Mouse (Mus musculus) midbrain, embryonic 14.5 days (tissue): ENCODE data around the gene Prpf4. TPM values are rescaled to one million over a fixed set of nuclear protein-coding genes. Genes with fewer than 3 reads are reported as not detected.

Source experiments
- ATAC-seq: fragments of 200-750 bp; cut with Nextera tagmentation; 2 replicates; pipeline ENCODE4 v1.8.0; 2017; ENCODE audit warnings: moderate number of reproducible peaks, moderate library complexity; ENCODE audit not compliant: low FRiP score, low TSS enrichment
- DNase-seq: peaks from one replicate; pipeline ENCODE4 v3.0.0-alpha.2; 2015
- H3K27ac ChIP-seq: fragments of 300-500 bp; sonication (generic); replicated peaks from 2 replicates; pipeline ENCODE4 v1.5.1; 2014; ENCODE audit warnings: mild to moderate bottlenecking, low read depth, low read length, moderate library complexity
- H3K27me3 ChIP-seq: fragments of 300-500 bp; sonication (generic); 2 replicates; pipeline ENCODE4 v1.6.1; 2014; ENCODE audit warnings: low read length, control low read depth, mixed read lengths; ENCODE audit not compliant: control insufficient read depth, insufficient read depth
- H3K36me3 ChIP-seq: fragments of 300-500 bp; sonication (generic); 2 replicates; pipeline ENCODE4 v1.6.1; 2014; ENCODE audit warnings: low read length, control low read depth; ENCODE audit not compliant: control insufficient read depth, insufficient read depth
- H3K4me1 ChIP-seq: fragments of 300-500 bp; sonication (generic); 2 replicates; pipeline ENCODE4 v1.6.1; 2014; ENCODE audit warnings: mild to moderate bottlenecking, antibody characterized with exemption, low read length, control low read depth; ENCODE audit not compliant: control insufficient read depth, insufficient read depth
- H3K4me2 ChIP-seq: fragments of 300-500 bp; sonication (generic); 2 replicates; pipeline ENCODE4 v1.6.1; 2014; ENCODE audit warnings: mild to moderate bottlenecking, low read length, moderate library complexity
- H3K4me3 ChIP-seq: fragments of 300-500 bp; sonication (generic); replicated peaks from 2 replicates; pipeline ENCODE4 v1.5.1; 2014; ENCODE audit warnings: low read depth, low read length
- H3K9ac ChIP-seq: fragments of 300-500 bp; sonication (generic); replicated peaks from 2 replicates; pipeline ENCODE4 v1.6.1; 2014; ENCODE audit warnings: mild to moderate bottlenecking, low read length, moderate library complexity
- H3K9me3 ChIP-seq: fragments of 300-500 bp; sonication (generic); 2 replicates; pipeline ENCODE4 v1.6.1; 2016; ENCODE audit warnings: low read length, control low read depth, mixed read lengths; ENCODE audit not compliant: control insufficient read depth
- WGBS: fragments of 180-500 bp; shearing (Covaris S2); extraction: QIAGEN DNeasy Blood & Tissue Kit; methylation state at CpG from one replicate; pipeline ENCODE4 v1.1.7; 2014; 5-methylcytosine and 5-hydroxymethylcytosine counted together
- polyA plus RNA-seq: library from polyadenylated mRNA; unstranded; fragments of >200 nt; fragmentation: Nextera tagmentation; extraction: Ambion mirVana; gene quantifications from 2 replicates; pipeline ENCODE4 v1.2.1, GENCODE M21; 2014

Gene Prpf4
- 13.1 and 15.9 TPM in 2 replicates for polyA plus RNA-seq

DNA sequence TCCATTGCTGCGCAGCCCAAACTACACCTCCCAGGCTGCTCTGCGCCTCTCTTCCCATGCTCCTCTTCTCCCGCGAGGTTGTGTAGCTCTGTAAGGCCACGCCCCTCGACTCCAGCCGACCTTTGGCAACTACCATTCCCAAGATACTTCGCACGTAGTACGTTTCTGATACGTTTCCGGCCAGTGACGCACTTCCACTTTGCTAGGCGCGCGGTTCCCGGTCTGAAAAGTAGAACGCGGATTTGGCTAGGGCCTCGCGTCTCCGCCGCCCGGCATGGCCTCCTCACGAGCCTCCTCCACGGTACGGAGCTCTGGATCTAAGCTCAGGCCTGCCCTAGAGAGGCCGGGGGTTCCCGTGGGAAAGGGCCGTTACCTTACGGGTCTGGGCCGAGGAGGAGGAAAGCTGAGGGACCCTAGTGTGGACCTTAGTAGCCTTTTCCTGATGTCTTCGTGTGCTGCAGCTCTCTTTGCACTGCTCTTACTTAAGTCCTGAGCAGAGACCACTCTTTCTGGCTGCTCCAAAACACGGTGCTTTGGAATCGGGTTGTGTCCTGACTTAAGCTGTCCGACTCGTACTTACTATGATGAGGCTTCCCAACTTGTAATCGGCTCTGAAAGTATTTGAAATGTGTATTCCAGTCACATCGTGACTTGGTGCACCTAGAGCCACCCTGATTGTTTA, at the start of gene Prpf4, which contains the start of gene Cdc26:
TSS of gene Prpf4 (plus strand) at position 197 of the 682 bp plus-strand sequence.
TSS of gene Cdc26 (minus strand) at position 42 of the 682 bp plus-strand sequence.
- peak within 1 kb of the TSS; percentile 80 for H3K9ac ChIP-seq
- under 1% methylated on average over 39 of the region's 39 CpGs for WGBS
- peak within 1 kb of the TSS; percentile 81 for H3K27ac ChIP-seq
- peak within 1 kb of the TSS; percentile 74 for H3K4me2 ChIP-seq
- H3K4me3 ChIP-seq, result peak within 1 kb of the TSS; percentile 76
- DNase-seq (peak; percentile 100), ATAC-seq (peak; percentile 99)
- peaks cover 27% of the 10 kb centered on the region for H3K36me3 ChIP-seq
- H3K27me3 ChIP-seq, result no peaks in the 10 kb centered on the region
- no peaks in the 10 kb centered on the region for H3K9me3 ChIP-seq
- peaks cover 24% of the 10 kb centered on the region for H3K4me1 ChIP-seq

DNA sequence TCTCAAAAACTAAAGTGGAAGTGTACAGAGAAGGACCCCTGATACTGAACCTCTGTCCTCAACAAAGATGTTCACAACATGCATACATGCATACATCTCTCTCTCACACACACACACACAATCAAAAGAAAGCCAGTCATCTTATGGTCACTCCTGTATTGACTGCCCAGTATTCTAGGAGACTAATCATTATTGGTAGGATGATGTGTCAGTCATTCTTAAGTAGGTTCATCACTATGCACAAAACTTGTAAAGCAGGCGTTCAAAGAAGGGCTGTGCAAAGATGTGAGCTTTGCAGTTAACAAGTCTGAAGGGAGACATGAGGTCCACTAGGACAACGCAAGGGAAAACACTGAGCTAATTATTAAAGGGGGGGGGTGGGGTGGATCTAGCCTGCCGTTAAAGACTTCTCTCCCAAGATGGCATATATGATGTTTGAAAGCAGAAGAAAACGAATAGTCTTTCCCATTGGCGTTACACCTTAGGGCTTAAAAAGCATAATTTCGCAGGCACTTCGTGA, 49.3 kb upstream of the Prpf4 start:
- Histone ChIP-seq H3K9ac (peak overlapping the region; percentile 67), H3K4me1 (peaks cover 17% of the 10 kb centered on the region), H3K36me3 (0 out of 2 replicates have a peak, but pooled peaks cover 2% of the 10 kb centered on the region), H3K27me3 (no peaks in the 10 kb centered on the region), H3K4me3 (peak overlapping the region; percentile 78), H3K27ac (no peak overlapping the region), H3K4me2 (peak overlapping the region; percentile 68), H3K9me3 (no peaks in the 10 kb centered on the region)
- DNase-seq (no peak), ATAC-seq (no peak)
- 49% methylated on average over 7 of the region's 7 CpGs for WGBS

DNA sequence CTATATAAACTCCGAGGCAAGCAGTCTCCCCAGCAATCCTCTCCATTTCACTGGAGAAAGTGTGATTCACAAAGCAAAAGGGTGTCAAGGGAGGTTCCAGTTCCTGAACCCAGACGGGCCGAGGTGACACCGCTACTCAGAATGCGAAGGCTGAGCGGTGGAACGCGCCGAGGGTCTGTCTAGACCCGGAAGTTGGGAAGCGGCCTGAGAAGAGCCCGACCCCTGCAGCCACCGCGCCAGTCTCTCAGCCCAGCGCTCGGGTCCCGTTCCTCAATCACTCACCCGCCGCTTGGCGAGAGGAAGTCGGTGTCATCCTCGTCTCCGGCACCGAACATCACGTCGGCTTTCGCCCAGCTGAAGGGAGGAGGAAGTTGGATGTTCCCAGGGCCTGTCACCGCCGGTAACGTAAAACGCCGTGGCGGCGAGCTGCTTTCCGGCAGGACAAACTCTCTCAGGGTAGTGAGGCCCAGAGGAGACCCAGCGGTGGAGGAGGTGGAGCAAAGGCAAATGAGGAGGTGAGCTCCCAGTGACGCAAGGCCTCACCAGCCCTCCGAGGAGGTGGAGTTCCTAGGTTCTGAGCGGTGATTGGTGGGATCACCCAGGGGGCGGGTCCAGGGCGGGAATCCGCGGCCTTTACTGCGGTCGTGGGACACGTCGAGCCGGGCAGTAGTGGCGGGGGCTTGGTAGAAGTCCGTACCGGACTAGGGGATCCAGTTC, 48.4 kb upstream of the Prpf4 start, which contains the start of the genes Fkbp15 and Slc31a1:
TSS of gene Fkbp15 (minus strand) at position 461 of the 717 bp plus-strand sequence.
TSS of gene Slc31a1 (plus strand) at position 640 of the 717 bp plus-strand sequence.
- WGBS, result under 1% methylated on average over 51 of the region's 51 CpGs
- Histone ChIP-seq H3K4me1 (peaks cover 17% of the 10 kb centered on the region), H3K27ac (peak within 1 kb of the TSS; percentile 82), H3K4me2 (peak within 1 kb of the TSS; percentile 69), H3K36me3 (0 out of 2 replicates have a peak, but pooled peaks cover under 1% of the 10 kb centered on the region), H3K27me3 (no peaks in the 10 kb centered on the region), H3K9ac (peak within 1 kb of the TSS; percentile 67), H3K9me3 (no peaks in the 10 kb centered on the region), H3K4me3 (peak within 1 kb of the TSS; percentile 78)
- peak; percentile 98 for DNase-seq
- ATAC-seq, result peak; percentile 100

DNA sequence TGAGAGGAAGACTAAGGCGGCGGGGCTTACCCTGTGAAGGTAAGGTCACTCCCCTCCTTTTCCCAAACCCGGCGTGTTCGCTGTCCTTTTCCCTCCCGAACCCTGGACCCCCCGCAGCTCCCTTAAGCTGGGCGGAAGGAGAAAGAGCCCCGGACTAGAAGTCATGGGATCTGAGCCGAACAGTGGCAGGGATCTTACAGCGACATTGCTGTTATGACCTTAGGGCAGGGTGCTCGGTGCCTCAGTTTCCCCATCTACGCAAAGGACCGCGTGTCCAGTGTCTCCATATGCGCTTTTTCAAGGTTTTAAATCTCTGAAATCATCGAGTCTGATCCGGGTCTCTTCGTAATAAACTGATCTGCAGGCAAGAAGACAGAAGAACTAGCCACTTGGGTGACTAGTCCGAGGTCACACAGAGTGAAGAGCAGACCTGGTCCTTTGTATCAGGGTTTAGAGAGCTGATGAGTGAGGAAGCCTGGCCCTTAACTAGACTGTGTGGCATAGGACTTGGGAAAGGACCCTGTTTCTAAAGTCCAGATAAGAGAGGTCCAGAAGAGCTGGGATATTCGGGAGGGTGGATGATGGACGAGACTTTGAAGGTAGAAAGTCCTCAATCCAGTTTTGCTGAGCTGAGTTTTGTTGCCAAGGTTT, 47.7 kb upstream of the Prpf4 start:
- Histone ChIP-seq H3K9me3 (no peaks in the 10 kb centered on the region), H3K4me3 (peak overlapping the region; percentile 78), H3K4me1 (peaks cover 17% of the 10 kb centered on the region), H3K27ac (peak overlapping the region; percentile 61; the same call in 1 of the 2 replicates), H3K4me2 (peak overlapping the region; percentile 69), H3K36me3 (no peaks in the 10 kb centered on the region), H3K27me3 (no peaks in the 10 kb centered on the region), H3K9ac (peak overlapping the region; percentile 67)
- ATAC-seq (no peak; the same call in 1 of the 2 replicates), DNase-seq (no peak)
- WGBS, result under 1% methylated on average over 22 of the region's 22 CpGs

DNA sequence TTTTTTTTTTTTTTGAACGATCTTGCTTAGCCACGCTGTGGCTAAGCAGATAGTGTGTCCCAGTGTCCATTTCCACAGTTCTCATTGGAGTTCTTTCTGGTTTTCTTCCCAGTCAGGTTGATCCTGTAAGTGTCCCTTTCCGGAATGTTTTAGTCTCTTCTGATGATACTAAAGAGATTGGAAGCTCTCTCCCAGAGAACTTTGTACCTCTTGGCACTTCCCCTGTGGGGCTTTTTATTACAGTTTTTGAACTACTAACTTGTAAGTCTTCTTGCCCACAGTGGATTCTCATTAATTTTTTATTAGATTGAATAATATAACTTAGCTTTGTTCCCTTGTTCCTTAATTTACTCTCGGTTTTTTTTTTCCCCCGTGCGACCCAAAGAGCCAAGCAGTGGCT, 47.0 kb upstream of the Prpf4 start:
- Histone ChIP-seq H3K4me2 (peak overlapping the region; percentile 69), H3K9me3 (no peaks in the 10 kb centered on the region), H3K4me3 (peak overlapping the region; percentile 78; the same call in 1 of the 2 replicates), H3K4me1 (peaks cover 17% of the 10 kb centered on the region), H3K27me3 (no peaks in the 10 kb centered on the region), H3K27ac (no peak overlapping the region), H3K36me3 (no peaks in the 10 kb centered on the region), H3K9ac (no peak overlapping the region)
- 46% methylated on average over 6 of the region's 6 CpGs for WGBS
- ATAC-seq (no peak), DNase-seq (no peak)

DNA sequence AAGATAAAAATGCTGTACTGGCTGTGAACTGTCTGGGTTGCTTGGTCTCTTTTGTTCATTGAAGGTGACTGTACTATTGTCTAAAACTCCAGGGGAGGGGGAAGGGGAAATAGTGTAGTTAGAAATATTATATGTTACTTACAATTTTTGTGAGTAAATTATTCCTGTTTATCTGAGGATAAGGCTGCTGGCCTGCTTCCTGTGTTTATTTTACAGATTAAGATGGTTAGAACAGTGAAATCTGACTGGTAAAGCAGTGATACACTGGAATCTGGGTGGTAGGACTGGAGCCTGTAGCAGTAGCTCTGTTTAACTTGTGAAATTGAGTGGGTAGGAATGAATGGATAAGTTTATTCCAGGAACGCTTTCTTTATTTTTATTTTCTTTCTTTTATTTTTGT, 46.6 kb upstream of the Prpf4 start:
- Histone ChIP-seq H3K9ac (no peak overlapping the region), H3K4me1 (peaks cover 17% of the 10 kb centered on the region), H3K4me3 (peak overlapping the region; percentile 78; the same call in 1 of the 2 replicates), H3K4me2 (peak overlapping the region; percentile 69), H3K27ac (no peak overlapping the region), H3K36me3 (no peaks in the 10 kb centered on the region), H3K9me3 (no peaks in the 10 kb centered on the region), H3K27me3 (no peaks in the 10 kb centered on the region)
- ATAC-seq, result no peak
- DNase-seq, result no peak
- 96% methylated on average over 1 of the region's 1 CpGs for WGBS

DNA sequence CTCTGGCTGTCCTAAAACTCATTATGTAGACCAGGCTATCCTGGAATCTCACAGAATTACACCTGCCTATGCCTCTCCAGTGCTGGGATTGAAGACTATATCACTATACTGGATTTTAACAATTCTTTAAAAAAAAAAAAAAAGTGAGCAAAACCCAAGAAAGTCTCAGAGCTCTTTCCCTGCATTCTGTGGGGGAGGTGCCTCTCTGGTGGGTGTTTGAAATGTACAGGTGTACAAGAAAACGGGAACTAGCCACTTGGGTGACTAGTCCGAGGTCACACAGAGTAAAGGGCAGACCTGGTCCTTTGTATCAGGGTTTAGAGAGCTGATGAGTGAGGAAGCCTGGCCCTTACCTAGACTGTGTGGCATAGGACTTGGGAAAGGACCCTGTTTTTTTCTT, 46.2 kb upstream of the Prpf4 start:
- Histone ChIP-seq H3K9me3 (no peaks in the 10 kb centered on the region), H3K36me3 (no peaks in the 10 kb centered on the region), H3K27me3 (no peaks in the 10 kb centered on the region)

GRCm38 (mm10) chr4:62364299-62364698, 44.3 kb upstream of the Prpf4 start:
- H3K27ac ChIP-seq, result no peak overlapping the region
- H3K4me1 ChIP-seq, result peaks cover 12% of the 10 kb centered on the region
- no peak overlapping the region for H3K4me2 ChIP-seq
- H3K4me3 ChIP-seq, result no peak overlapping the region
- 93% methylated on average over 8 of the region's 8 CpGs for WGBS
- DNase-seq (no peak), ATAC-seq (no peak)
- no peaks in the 10 kb centered on the region for H3K9me3 ChIP-seq
- H3K9ac ChIP-seq, result no peak overlapping the region
- H3K27me3 ChIP-seq, result no peaks in the 10 kb centered on the region
- no peaks in the 10 kb centered on the region for H3K36me3 ChIP-seq

More for the DNA sequence above, 46.2 kb upstream of the Prpf4 start:
- DNase-seq (no peak), ATAC-seq (no peak)
- Histone ChIP-seq H3K4me3 (no peak overlapping the region), H3K4me1 (peaks cover 17% of the 10 kb centered on the region), H3K27ac (no peak overlapping the region), H3K4me2 (no peak overlapping the region), H3K9ac (no peak overlapping the region)
- 95% methylated on average over 2 of the region's 2 CpGs for WGBS
